Comparison of ENCODE assay signal across 14 mouse cellular contexts in genomic region chrX:99523306-99523705, GRCm38 (mm10). TPM values are rescaled to one million over a fixed set of nuclear protein-coding genes. Genes with fewer than 3 reads are reported as not detected.
DNase-seq lines count a peak whose midpoint lies in the region; ATAC-seq and TF ChIP-seq lines count a peak whose summit lies in the region.
"Had no signal": no experiment of that assay in that cellular context is flagged by ENCODE, and none has a peak within 500 bp of the region (broad histone marks: within the 10 kb centered on the region; RNA-seq: fewer than 3 reads in every experiment).

No protein-coding gene starts in this region.

- TF ChIP-seq POLR2A in myocyte (IDR thresholded peaks at IDR 0.05; ENCODE audit: insufficient read length, low read depth), result no peak
- TF ChIP-seq POLR2A in thymus, adult 2 months (IDR thresholded peaks at IDR 0.05; ENCODE audit: control insufficient read depth, extremely low read depth, insufficient read depth, low read length, poor library complexity), result no peak

- no peaks in the 10 kb centered on the region for H3K36me3 ChIP-seq in forebrain, embryonic 15.5 days
- no peaks in the 10 kb centered on the region for H3K36me3 ChIP-seq in forebrain, embryonic 16.5 days (ENCODE audit: control insufficient read depth, insufficient read depth)
- H3K36me3 ChIP-seq in midbrain, embryonic 10.5 days, result no peaks in the 10 kb centered on the region
- H3K36me3 ChIP-seq in midbrain, embryonic 14.5 days (ENCODE audit: control insufficient read depth, insufficient read depth, low read length), result no peaks in the 10 kb centered on the region
- H3K36me3 ChIP-seq in myocyte (ENCODE audit: control insufficient read depth, insufficient read depth), result no peaks in the 10 kb centered on the region
- no peaks in the 10 kb centered on the region for H3K36me3 ChIP-seq in liver, embryonic 12.5 days
- no peaks in the 10 kb centered on the region for H3K36me3 ChIP-seq in thymus, adult 2 months (ENCODE audit: control insufficient read depth, insufficient read depth, low read length)
- H3K36me3 ChIP-seq: heart, embryonic 13.5 days; limb, embryonic 15.5 days; midbrain, embryonic 15.5 days had no signal

- no peak overlapping the region for H3ac ChIP-seq in myocyte (ENCODE audit: control insufficient read depth, insufficient read length)

- no peaks in the 10 kb centered on the region for H3K27me3 ChIP-seq in forebrain, embryonic 15.5 days
- H3K27me3 ChIP-seq in forebrain, embryonic 16.5 days (replicated peaks; ENCODE audit: control insufficient read depth, insufficient read depth, low read length), result peaks cover 3% of the 10 kb centered on the region; the same call in 1 of the 2 replicates
- peaks cover 99% of the 10 kb centered on the region for H3K27me3 ChIP-seq in midbrain, embryonic 10.5 days (ENCODE audit: low read depth, poor library complexity, severe bottlenecking)
- H3K27me3 ChIP-seq in midbrain, embryonic 14.5 days (ENCODE audit: control insufficient read depth, insufficient read depth, low read length), result peaks cover 5% of the 10 kb centered on the region; the same call in 1 of the 2 replicates
- no peaks in the 10 kb centered on the region for H3K27me3 ChIP-seq in myocyte (ENCODE audit: control insufficient read depth, insufficient read depth, insufficient read length)
- H3K27me3 ChIP-seq in liver, embryonic 12.5 days (replicated peaks), result peaks cover 45% of the 10 kb centered on the region
- no peaks in the 10 kb centered on the region for H3K27me3 ChIP-seq in thymus, adult 2 months (ENCODE audit: control insufficient read depth, insufficient read depth, low read length)

- 0 out of 2 replicates have a peak, but pooled peaks cover 13% of the 10 kb centered on the region for H3K4me1 ChIP-seq in forebrain, embryonic 15.5 days
- H3K4me1 ChIP-seq in forebrain, embryonic 16.5 days (replicated peaks; ENCODE audit: control insufficient read depth, insufficient read depth, low read length), result peaks cover 14% of the 10 kb centered on the region
- H3K4me1 ChIP-seq in midbrain, embryonic 10.5 days, result peaks cover 58% of the 10 kb centered on the region
- H3K4me1 ChIP-seq in midbrain, embryonic 14.5 days (ENCODE audit: control insufficient read depth, insufficient read depth, low read length), result 0 out of 2 replicates have a peak, but pooled peaks cover under 1% of the 10 kb centered on the region
- H3K4me1 ChIP-seq in liver, embryonic 12.5 days, result no peaks in the 10 kb centered on the region
- H3K4me1 ChIP-seq in thymus, adult 2 months (replicated peaks; ENCODE audit: control insufficient read depth, insufficient read depth, low read length), result no peaks in the 10 kb centered on the region
- H3K4me1 ChIP-seq: heart, embryonic 13.5 days; midbrain, embryonic 15.5 days had no signal

- DNase-seq in midbrain, embryonic 10.5 days (ENCODE audit: low spot score), result no peak
- no peak for DNase-seq in midbrain, embryonic 14.5 days
- no peak for DNase-seq in thymus, adult 2 months
- DNase-seq: heart, adult 11 months had no signal

- H3K4me2 ChIP-seq in forebrain, embryonic 15.5 days (replicated peaks), result no peak overlapping the region
- no peak overlapping the region for H3K4me2 ChIP-seq in forebrain, embryonic 16.5 days (ENCODE audit: low read length)
- no peak overlapping the region for H3K4me2 ChIP-seq in midbrain, embryonic 14.5 days (ENCODE audit: low read length)
- H3K4me2 ChIP-seq in myocyte (ENCODE audit: low read depth), result peak overlapping the region; percentile 44
- H3K4me2 ChIP-seq in liver, embryonic 12.5 days, result no peak overlapping the region
- H3K4me2 ChIP-seq: heart, embryonic 13.5 days; limb, embryonic 15.5 days; midbrain, embryonic 15.5 days had no signal

- no peaks in the 10 kb centered on the region for H3K9me3 ChIP-seq in forebrain, embryonic 15.5 days
- no peaks in the 10 kb centered on the region for H3K9me3 ChIP-seq in forebrain, embryonic 16.5 days (ENCODE audit: control insufficient read depth, low read length)
- H3K9me3 ChIP-seq in midbrain, embryonic 10.5 days (replicated peaks), result no peaks in the 10 kb centered on the region
- H3K9me3 ChIP-seq in midbrain, embryonic 14.5 days (ENCODE audit: control insufficient read depth, low read length), result no peaks in the 10 kb centered on the region
- no peaks in the 10 kb centered on the region for H3K9me3 ChIP-seq in liver, embryonic 12.5 days (replicated peaks)
- H3K9me3 ChIP-seq: heart, embryonic 13.5 days; limb, embryonic 15.5 days; midbrain, embryonic 15.5 days had no signal

- H3K9ac ChIP-seq in forebrain, embryonic 15.5 days (replicated peaks), result no peak overlapping the region
- H3K9ac ChIP-seq in forebrain, embryonic 16.5 days (replicated peaks; ENCODE audit: low read depth, low read length), result no peak overlapping the region
- no peak overlapping the region for H3K9ac ChIP-seq in midbrain, embryonic 14.5 days (replicated peaks; ENCODE audit: low read length)
- no peak overlapping the region for H3K9ac ChIP-seq in liver, embryonic 12.5 days
- H3K9ac ChIP-seq: heart, embryonic 13.5 days; limb, embryonic 15.5 days; midbrain, embryonic 15.5 days had no signal

- H3K27ac ChIP-seq in forebrain, embryonic 15.5 days (replicated peaks), result 0 out of 2 replicates have a peak overlapping the region, but pooled peaks have one; percentile 11
- no peak overlapping the region; the same call in 1 of the 2 replicates for H3K27ac ChIP-seq in forebrain, embryonic 16.5 days (ENCODE audit: low read length)
- H3K27ac ChIP-seq in midbrain, embryonic 10.5 days (replicated peaks), result peak overlapping the region; percentile 38; the same call in 1 of the 2 replicates
- no peak overlapping the region for H3K27ac ChIP-seq in midbrain, embryonic 14.5 days (replicated peaks; ENCODE audit: low read depth, low read length)
- H3K27ac ChIP-seq in liver, embryonic 12.5 days, result no peak overlapping the region
- H3K27ac ChIP-seq in thymus, adult 2 months (ENCODE audit: control insufficient read depth, insufficient read depth, low read length), result no peak overlapping the region
- H3K27ac ChIP-seq: heart, embryonic 13.5 days; limb, embryonic 15.5 days; macrophage had no signal

- 33% methylated on average over 6 of the region's 6 CpGs for WGBS in forebrain, embryonic 15.5 days
- 34% methylated on average over 6 of the region's 6 CpGs for WGBS in forebrain, embryonic 16.5 days
- WGBS in midbrain, embryonic 10.5 days, result 26% methylated on average over 6 of the region's 6 CpGs
- WGBS in midbrain, embryonic 14.5 days, result 24% methylated on average over 6 of the region's 6 CpGs
- WGBS in liver, embryonic 12.5 days (ENCODE audit: insufficient replicate concordance), result 23% methylated on average over 6 of the region's 6 CpGs
- WGBS in thymus, adult 2 months, result 6% methylated on average over 6 of the region's 6 CpGs

- no peak for TF ChIP-seq CTCF in thymus, adult 2 months (IDR thresholded peaks at IDR 0.05; ENCODE audit: borderline replicate concordance, control insufficient read depth, extremely low read depth, insufficient read depth, low read length, poor library complexity)

- H3K79me2 ChIP-seq in myocyte (ENCODE audit: control insufficient read depth, insufficient read depth), result no peaks in the 10 kb centered on the region

- H3K4me3 ChIP-seq in forebrain, embryonic 15.5 days, result no peak overlapping the region
- no peak overlapping the region for H3K4me3 ChIP-seq in forebrain, embryonic 16.5 days (replicated peaks; ENCODE audit: low read length)
- no peak overlapping the region for H3K4me3 ChIP-seq in midbrain, embryonic 10.5 days
- no peak overlapping the region for H3K4me3 ChIP-seq in midbrain, embryonic 14.5 days (replicated peaks; ENCODE audit: low read depth, low read length)
- H3K4me3 ChIP-seq in myocyte, result no peak overlapping the region
- H3K4me3 ChIP-seq in liver, embryonic 12.5 days, result no peak overlapping the region
- H3K4me3 ChIP-seq in thymus, adult 2 months (ENCODE audit: control insufficient read depth, insufficient read depth, low read length), result no peak overlapping the region
- H3K4me3 ChIP-seq: heart, embryonic 13.5 days; limb, embryonic 15.5 days; midbrain, embryonic 15.5 days had no signal

- ATAC-seq in forebrain, embryonic 15.5 days (replicated peaks), result 0 out of 2 replicates have a peak, but pooled peaks have one; percentile 16
- ATAC-seq in forebrain, embryonic 16.5 days, result no peak
- ATAC-seq in midbrain, embryonic 14.5 days (ENCODE audit: low FRiP score, low TSS enrichment), result no peak
- ATAC-seq in common myeloid progenitor, adult 5-6 weeks (replicated peaks; ENCODE audit: low read depth, poor library complexity, severe bottlenecking), result peak; percentile 95
- ATAC-seq in liver, embryonic 12.5 days, result no peak
- ATAC-seq: activated CD4-positive, CD25-positive, alpha-beta regulatory T cell, adult 4 months had no signal

TF ChIP-seq in myocyte, 11 proteins besides CTCF, POLR2A, EP300 and RAD21:
- TF ChIP-seq TCF3 (IDR thresholded peaks at IDR 0.05; ENCODE audit: insufficient read length, low read depth) (no peak), REST (IDR thresholded peaks at IDR 0.05; ENCODE audit: insufficient read depth, insufficient read length) (no peak), USF1 (IDR thresholded peaks at IDR 0.05; ENCODE audit: low read depth) (no peak), CEBPB (IDR thresholded peaks at IDR 0.05; ENCODE audit: insufficient read depth, poor library complexity, severe bottlenecking) (no peak), TCF12 (IDR thresholded peaks at IDR 0.05; ENCODE audit: insufficient read depth, poor library complexity, severe bottlenecking) (no peak), SRF (IDR thresholded peaks at IDR 0.05; ENCODE audit: control insufficient read depth, insufficient read length, low read depth) (no peak), MAX (IDR thresholded peaks at IDR 0.05; ENCODE audit: low read depth) (no peak), E2F4 (IDR thresholded peaks at IDR 0.05; ENCODE audit: insufficient read depth) (no peak)

RNA-seq across cellular contexts. Expression of gene Pja1, which starts 52.2 kb away (rescaled TPM):
- 360 and 385 TPM in 2 replicates for polyA plus RNA-seq in forebrain, embryonic 15.5 days (2015; fragmentation: Nextera tagmentation; extraction: Ambion mirVana)
- 408 and 409 TPM in 2 replicates for polyA plus RNA-seq in forebrain, embryonic 16.5 days (2015; fragmentation: Nextera tagmentation; extraction: Ambion mirVana)
- 210 and 212 TPM in 2 replicates for polyA plus RNA-seq in midbrain, embryonic 10.5 days (2016; fragmentation: Nextera tagmentation; extraction: Ambion mirVana)
- polyA plus RNA-seq in midbrain, embryonic 14.5 days (2014; fragmentation: Nextera tagmentation; extraction: Ambion mirVana), result 327 and 333 TPM in 2 replicates
- total RNA-seq in common myeloid progenitor, adult 5-6 weeks (2017), result 34.7 and 43.5 TPM in 2 replicates
- 37.6 TPM for polyA plus RNA-seq in myocyte (2012; fragmentation: generic; extraction: Trizol)
- 45.7 and 46.9 TPM in 2 replicates for polyA plus RNA-seq in liver, embryonic 12.5 days (2016; fragmentation: Nextera tagmentation; extraction: Ambion mirVana)
- 28.6 and 37.1 TPM in 2 replicates for polyA plus RNA-seq in thymus, adult 2 months (2012; rRNA removed)

Comparison
In these comparisons a context has a peak if more than half of its experiments do, and no peak if none do; other contexts are left out.
1. ATAC-seq: peak in forebrain, embryonic 15.5 days (single experiment) and common myeloid progenitor, adult 5-6 weeks (single experiment); none in forebrain, embryonic 16.5 days (single experiment), midbrain, embryonic 14.5 days (single experiment) and liver, embryonic 12.5 days (single experiment).
2. H3K27ac ChIP-seq: peak in forebrain, embryonic 15.5 days (single experiment) and midbrain, embryonic 10.5 days (single experiment); none in forebrain, embryonic 16.5 days (single experiment), midbrain, embryonic 14.5 days (single experiment), liver, embryonic 12.5 days (single experiment) and thymus, adult 2 months (single experiment).